Mouse (Mus musculus): ENCODE results near the gene Prdm13. TPM values are rescaled to one million over a fixed set of nuclear protein-coding genes. Genes with fewer than 3 reads are reported as not detected.
A peak's percentile ranks its signal among the peaks of the same experiment; 100 is the strongest.

Gene Prdm13
- polyA plus RNA-seq, 1 experiment from 2014 or later: not detected

DNA sequence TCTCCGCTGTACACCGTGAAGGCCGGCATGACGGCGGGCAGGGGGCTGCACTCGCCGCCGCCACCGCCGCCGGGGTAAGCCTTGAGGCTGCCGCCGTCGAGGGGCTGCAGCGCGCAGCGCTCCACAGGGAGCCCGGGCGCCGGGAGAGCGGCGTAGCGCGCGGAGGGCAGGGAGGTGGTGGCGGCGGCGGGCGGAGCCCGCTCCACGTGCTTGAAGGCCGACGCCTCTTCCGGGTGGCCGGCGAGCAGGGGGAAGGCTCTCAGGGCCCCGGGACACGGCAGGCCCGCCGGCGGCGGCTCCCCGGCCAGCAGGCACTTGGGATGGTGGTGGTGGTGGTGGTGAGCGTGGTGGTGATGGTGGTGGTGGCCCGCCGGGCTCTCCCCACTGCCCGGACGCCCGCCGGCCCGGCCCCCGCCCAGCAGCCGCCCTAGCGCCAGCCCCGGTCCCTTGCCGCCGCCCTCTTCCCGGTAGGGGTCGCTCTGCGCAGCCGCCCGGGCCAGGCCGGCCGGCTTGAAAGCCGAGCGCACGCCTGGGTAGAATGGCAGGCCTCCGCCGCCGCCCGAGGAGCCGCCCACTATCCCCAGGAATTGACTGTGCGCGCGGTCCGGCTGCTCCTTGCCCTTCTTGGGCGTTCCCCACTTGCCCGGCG is 6.7 kb downstream of the Prdm13 start:
- Histone ChIP-seq H3K9me3 (ENCODE audit: control insufficient read depth, low read length) (no peaks in the 10 kb centered on the region), H3K27me3 (ENCODE audit: control insufficient read depth, insufficient read depth, low read depth, low read length) (peaks cover 92% of the 10 kb centered on the region), H3K36me3 (ENCODE audit: control insufficient read depth, insufficient read depth, low read length) (no peaks in the 10 kb centered on the region), H3K4me1 (replicated peaks; ENCODE audit: control insufficient read depth, insufficient read depth, low read length) (peaks cover 14% of the 10 kb centered on the region), H3K9ac (ENCODE audit: low read length) (peak overlapping the region; percentile 15; the same call in 1 of the 2 replicates), H3K4me2 (ENCODE audit: low read depth, low read length) (peak overlapping the region; percentile 69), H3K4me3 (ENCODE audit: low read length) (peak overlapping the region; percentile 50), H3K27ac (ENCODE audit: low read length) (no peak overlapping the region)
- 0% methylated on average over 36 of the region's 79 CpGs for WGBS
- ATAC-seq (ENCODE audit: low read depth): peak; percentile 85

DNA sequence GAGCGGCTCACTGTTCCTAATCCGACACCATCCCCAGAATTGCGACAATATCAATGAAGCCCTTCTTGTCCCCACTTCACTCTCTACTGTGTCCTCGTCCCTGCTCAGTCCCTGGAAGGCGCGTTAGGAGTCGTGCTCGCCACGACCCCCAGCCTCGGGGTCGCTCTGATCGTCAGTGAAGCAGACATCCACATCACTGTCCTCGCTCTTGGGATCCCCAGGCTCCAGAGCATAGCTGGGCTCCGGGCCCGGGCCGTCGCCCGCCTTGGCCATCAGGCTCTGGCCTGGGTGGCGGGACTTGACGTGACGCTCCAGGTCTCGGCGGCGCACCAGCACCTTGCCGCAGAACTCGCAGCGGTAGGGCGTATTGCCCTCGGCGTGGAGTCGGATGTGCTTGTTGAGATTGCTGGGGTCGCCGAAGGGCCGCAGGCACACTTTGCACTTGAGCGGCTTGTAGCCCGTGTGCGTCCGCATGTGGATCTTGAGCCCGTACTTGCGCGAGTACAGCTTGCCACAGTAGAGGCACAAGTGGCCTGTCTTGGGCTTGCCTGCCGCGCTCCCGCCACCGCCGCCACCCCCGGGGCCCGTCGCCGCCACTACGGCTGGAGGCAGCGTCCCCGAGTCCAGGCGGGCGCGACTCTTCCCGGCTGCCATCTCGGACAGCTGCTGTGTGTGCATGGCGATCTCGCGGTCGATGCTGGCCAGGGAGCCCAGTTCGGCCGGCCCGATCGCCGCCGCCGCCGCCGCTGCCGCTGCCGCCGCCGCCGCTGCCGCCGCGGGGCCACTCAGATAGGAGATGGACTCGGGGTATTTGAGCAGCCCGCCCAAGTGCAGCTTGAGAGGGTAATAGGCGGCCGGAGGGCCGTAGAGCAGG is 7.4 kb downstream of the Prdm13 start:
- Histone ChIP-seq H3K4me2 (ENCODE audit: low read depth, low read length) (peak overlapping the region; percentile 69), H3K9ac (ENCODE audit: low read length) (peak overlapping the region; percentile 15; the same call in 1 of the 2 replicates), H3K4me1 (replicated peaks; ENCODE audit: control insufficient read depth, insufficient read depth, low read length) (peaks cover 14% of the 10 kb centered on the region), H3K9me3 (ENCODE audit: control insufficient read depth, low read length) (no peaks in the 10 kb centered on the region), H3K4me3 (ENCODE audit: low read length) (peak overlapping the region; percentile 50), H3K36me3 (ENCODE audit: control insufficient read depth, insufficient read depth, low read length) (no peaks in the 10 kb centered on the region), H3K27ac (ENCODE audit: low read length) (no peak overlapping the region), H3K27me3 (ENCODE audit: control insufficient read depth, insufficient read depth, low read depth, low read length) (peaks cover 88% of the 10 kb centered on the region)
- WGBS: under 1% methylated on average over 79 of the region's 84 CpGs
- peak; percentile 7; the same call in 1 of the 2 replicates for ATAC-seq (ENCODE audit: low read depth)

DNA sequence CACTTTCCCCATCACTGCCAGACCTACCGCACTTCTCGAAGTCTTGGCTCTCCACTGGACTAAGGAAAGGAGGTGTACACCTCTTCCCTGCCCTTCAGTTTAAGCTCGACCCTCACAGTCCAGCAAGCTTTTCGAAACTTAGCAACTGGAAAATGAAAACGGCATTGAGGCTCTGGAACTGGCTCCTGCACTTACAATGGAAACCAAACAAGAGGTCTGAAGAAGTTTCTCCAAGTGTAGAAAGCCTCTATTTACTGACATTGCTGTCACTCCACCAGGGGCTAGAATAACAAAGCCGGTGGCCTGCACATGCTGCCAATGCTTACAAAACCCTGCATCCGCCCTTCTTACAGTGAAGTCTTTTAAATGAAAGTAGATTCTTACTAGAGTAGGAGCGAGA is 11.1 kb downstream of the Prdm13 start:
- ATAC-seq (ENCODE audit: low read depth): no peak
- 7% methylated on average over 8 of the region's 8 CpGs for WGBS
- H3K4me2 ChIP-seq (ENCODE audit: low read depth, low read length): no peak overlapping the region
- H3K4me1 ChIP-seq (replicated peaks; ENCODE audit: control insufficient read depth, insufficient read depth, low read length): peaks cover 14% of the 10 kb centered on the region
- no peak overlapping the region for H3K9ac ChIP-seq (ENCODE audit: low read length)
- no peak overlapping the region for H3K27ac ChIP-seq (ENCODE audit: low read length)
- no peak overlapping the region for H3K4me3 ChIP-seq (ENCODE audit: low read length)
- peaks cover 63% of the 10 kb centered on the region for H3K27me3 ChIP-seq (ENCODE audit: control insufficient read depth, insufficient read depth, low read depth, low read length)
- no peaks in the 10 kb centered on the region for H3K9me3 ChIP-seq (ENCODE audit: control insufficient read depth, low read length)
- no peaks in the 10 kb centered on the region for H3K36me3 ChIP-seq (ENCODE audit: control insufficient read depth, insufficient read depth, low read length)

DNA sequence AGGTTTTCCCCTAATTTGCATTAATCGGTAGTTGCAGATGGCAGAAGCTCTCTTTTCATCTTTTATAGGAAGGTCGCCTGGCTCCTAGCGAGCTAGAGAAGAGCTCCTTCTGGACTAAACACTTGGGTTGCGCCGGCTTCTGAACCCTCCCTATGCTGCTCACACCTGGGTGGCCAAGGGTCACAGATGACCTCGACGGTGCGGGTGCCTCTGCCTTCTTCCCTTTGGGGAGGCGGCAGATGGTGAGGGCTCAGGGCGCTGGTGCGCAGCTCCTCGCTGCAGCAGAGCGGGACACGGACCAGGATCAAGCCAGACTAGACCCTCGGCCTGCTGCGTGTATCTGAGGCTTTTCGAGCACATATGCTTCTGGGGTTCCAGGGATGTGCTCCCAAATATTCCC is 11.7 kb downstream of the Prdm13 start:
- WGBS: 1% methylated on average over 17 of the region's 17 CpGs
- H3K4me2 ChIP-seq (ENCODE audit: low read depth, low read length): no peak overlapping the region
- peaks cover 10% of the 10 kb centered on the region for H3K4me1 ChIP-seq (replicated peaks; ENCODE audit: control insufficient read depth, insufficient read depth, low read length)
- H3K27ac ChIP-seq (ENCODE audit: low read length): no peak overlapping the region
- no peak for ATAC-seq (ENCODE audit: low read depth)
- H3K36me3 ChIP-seq (ENCODE audit: control insufficient read depth, insufficient read depth, low read length): no peaks in the 10 kb centered on the region
- no peak overlapping the region for H3K9ac ChIP-seq (ENCODE audit: low read length)
- no peaks in the 10 kb centered on the region for H3K9me3 ChIP-seq (ENCODE audit: control insufficient read depth, low read length)
- H3K4me3 ChIP-seq (ENCODE audit: low read length): no peak overlapping the region
- peaks cover 56% of the 10 kb centered on the region for H3K27me3 ChIP-seq (ENCODE audit: control insufficient read depth, insufficient read depth, low read depth, low read length)

DNA sequence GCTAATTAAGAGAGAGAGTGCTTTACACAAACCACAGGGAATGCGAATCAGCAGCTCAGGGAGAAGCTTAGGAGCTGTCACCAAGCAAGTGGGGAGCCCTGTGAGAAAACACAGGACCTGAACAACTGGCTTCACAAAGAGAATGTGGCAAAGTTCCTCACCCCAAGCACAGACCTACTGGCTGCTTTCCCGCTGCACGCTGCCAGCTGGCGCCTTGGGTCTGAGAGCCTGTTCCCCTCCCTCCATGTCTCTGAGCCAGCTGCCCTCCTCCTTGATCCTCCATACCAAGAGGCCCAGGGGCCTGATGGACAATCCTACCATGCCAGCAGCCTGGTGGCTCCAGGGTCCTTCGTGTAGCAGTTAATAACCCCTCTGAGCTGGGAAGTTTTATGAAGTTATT is 19.8 kb downstream of the Prdm13 start:
- WGBS: 12% methylated on average over 5 of the region's 5 CpGs
- Histone ChIP-seq H3K27ac (ENCODE audit: low read length) (no peak overlapping the region), H3K4me1 (replicated peaks; ENCODE audit: control insufficient read depth, insufficient read depth, low read length) (no peaks in the 10 kb centered on the region), H3K9me3 (ENCODE audit: control insufficient read depth, low read length) (no peaks in the 10 kb centered on the region), H3K4me3 (ENCODE audit: low read length) (no peak overlapping the region), H3K9ac (ENCODE audit: low read length) (no peak overlapping the region), H3K36me3 (ENCODE audit: control insufficient read depth, insufficient read depth, low read length) (no peaks in the 10 kb centered on the region), H3K27me3 (ENCODE audit: control insufficient read depth, insufficient read depth, low read depth, low read length) (no peaks in the 10 kb centered on the region), H3K4me2 (ENCODE audit: low read depth, low read length) (no peak overlapping the region)
- no peak for ATAC-seq (ENCODE audit: low read depth)

DNA sequence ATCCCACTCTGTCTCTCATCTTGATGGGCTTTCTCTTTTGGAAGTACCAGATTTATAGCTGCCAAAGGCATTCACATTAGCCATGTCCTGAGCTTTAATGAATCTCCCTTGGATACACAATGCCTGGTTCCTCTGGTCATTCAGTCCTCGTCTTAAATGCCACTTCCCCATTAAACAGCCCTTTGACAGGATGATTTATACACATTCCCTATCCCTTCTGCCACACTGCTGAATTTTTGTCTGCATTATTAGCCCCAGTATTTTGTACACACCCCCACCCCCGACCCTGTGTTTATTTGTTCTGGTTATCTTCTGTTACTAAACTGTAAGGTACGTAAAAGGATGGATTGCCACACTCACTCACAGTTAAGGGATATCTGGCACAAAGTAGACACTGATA is 27.6 kb downstream of the Prdm13 start:
- H3K9ac ChIP-seq (ENCODE audit: low read length): no peak overlapping the region
- WGBS: 22% methylated on average over 3 of the region's 3 CpGs

DNA sequence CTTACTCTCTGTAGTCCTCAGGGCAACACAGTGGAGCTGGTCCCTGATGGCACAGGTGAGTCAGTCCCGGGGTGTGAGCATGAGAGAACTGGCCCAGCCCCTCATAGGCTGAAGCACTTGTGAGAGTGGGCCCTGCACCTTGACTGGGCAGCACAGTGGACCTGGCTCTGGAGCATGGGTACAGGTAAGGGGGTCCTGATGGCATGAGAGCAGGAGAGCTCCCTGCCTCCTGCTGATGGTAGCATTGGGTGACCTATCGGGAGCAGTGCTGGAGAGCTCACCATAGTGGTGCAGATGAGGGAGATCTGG is 56.5 kb downstream of the Prdm13 start:
- no peaks in the 10 kb centered on the region for H3K27me3 ChIP-seq (ENCODE audit: control insufficient read depth, insufficient read depth, low read depth, low read length)
- no peak for ATAC-seq (ENCODE audit: low read depth)
- H3K9me3 ChIP-seq (ENCODE audit: control insufficient read depth, low read length): no peaks in the 10 kb centered on the region
- WGBS: 78% methylated on average over 2 of the region's 2 CpGs
- H3K27ac ChIP-seq (ENCODE audit: low read length): no peak overlapping the region
- H3K9ac ChIP-seq (ENCODE audit: low read length): no peak overlapping the region
- H3K4me3 ChIP-seq (ENCODE audit: low read length): no peak overlapping the region
- H3K4me2 ChIP-seq (ENCODE audit: low read depth, low read length): no peak overlapping the region
- H3K36me3 ChIP-seq (ENCODE audit: control insufficient read depth, insufficient read depth, low read length): no peaks in the 10 kb centered on the region
- H3K4me1 ChIP-seq (replicated peaks; ENCODE audit: control insufficient read depth, insufficient read depth, low read length): no peaks in the 10 kb centered on the region

More for the DNA sequence above, 27.6 kb downstream of the Prdm13 start:
- Histone ChIP-seq H3K27me3 (ENCODE audit: control insufficient read depth, insufficient read depth, low read depth, low read length) (no peaks in the 10 kb centered on the region), H3K27ac (ENCODE audit: low read length) (no peak overlapping the region), H3K36me3 (ENCODE audit: control insufficient read depth, insufficient read depth, low read length) (no peaks in the 10 kb centered on the region), H3K4me1 (replicated peaks; ENCODE audit: control insufficient read depth, insufficient read depth, low read length) (no peaks in the 10 kb centered on the region), H3K4me3 (ENCODE audit: low read length) (no peak overlapping the region), H3K9me3 (ENCODE audit: control insufficient read depth, low read length) (no peaks in the 10 kb centered on the region), H3K4me2 (ENCODE audit: low read depth, low read length) (no peak overlapping the region)
- ATAC-seq (ENCODE audit: low read depth): no peak

DNA sequence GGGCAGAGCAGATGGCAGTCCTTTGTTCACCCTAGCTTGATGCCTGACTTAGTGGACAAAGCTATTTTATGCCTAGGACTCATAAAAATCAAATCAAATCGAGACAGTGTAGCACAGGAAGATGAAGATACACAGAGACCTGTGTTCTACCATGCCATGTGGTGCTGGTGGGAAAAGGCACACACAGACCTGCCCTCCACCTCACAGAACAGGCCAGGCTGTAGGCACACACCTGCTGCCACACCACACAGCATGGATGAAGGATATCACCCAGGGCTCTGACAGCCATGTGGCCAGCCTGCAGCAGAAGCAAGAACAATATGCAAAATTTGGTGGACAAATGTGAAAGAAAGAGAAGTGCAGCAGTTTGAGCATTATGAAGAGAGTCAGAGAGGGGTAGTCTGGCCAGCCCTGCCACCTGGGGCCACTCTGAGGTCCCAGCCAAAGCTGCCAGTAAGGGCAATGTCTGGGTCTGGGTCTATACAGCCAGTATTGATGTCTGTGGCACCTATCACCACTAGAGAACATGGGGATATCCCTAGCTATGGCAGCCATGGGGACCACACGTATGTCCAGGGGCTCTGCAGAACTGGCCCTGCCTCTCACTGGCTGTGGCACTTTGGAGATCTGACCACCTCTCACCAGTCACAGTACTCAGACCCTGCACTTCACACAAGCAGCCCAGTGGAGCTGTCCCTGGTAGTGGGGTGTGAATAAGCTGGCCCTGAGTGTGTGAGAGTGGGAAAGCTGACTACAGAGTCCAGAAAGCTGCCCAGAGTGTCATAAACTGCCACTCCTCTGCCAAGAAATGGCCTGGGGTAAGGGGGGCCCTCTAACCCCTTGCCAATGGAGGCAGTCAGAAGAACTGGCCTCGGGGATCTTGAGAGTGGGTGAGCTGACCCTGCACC is 57.1 kb downstream of the Prdm13 start:
- H3K9ac ChIP-seq (ENCODE audit: low read length): no peak overlapping the region
- H3K4me2 ChIP-seq (ENCODE audit: low read depth, low read length): no peak overlapping the region
- no peaks in the 10 kb centered on the region for H3K4me1 ChIP-seq (replicated peaks; ENCODE audit: control insufficient read depth, insufficient read depth, low read length)
- no peak overlapping the region for H3K4me3 ChIP-seq (ENCODE audit: low read length)
- no peaks in the 10 kb centered on the region for H3K27me3 ChIP-seq (ENCODE audit: control insufficient read depth, insufficient read depth, low read depth, low read length)
- H3K9me3 ChIP-seq (ENCODE audit: control insufficient read depth, low read length): no peaks in the 10 kb centered on the region
- no peaks in the 10 kb centered on the region for H3K36me3 ChIP-seq (ENCODE audit: control insufficient read depth, insufficient read depth, low read length)
- no peak overlapping the region for H3K27ac ChIP-seq (ENCODE audit: low read length)
- no peak for ATAC-seq (ENCODE audit: low read depth)
- 40% methylated on average over 3 of the region's 3 CpGs for WGBS
